Mouse (Mus musculus) MEL (cell line): ENCODE measurements around the gene Riox2. TPM values are rescaled to one million over a fixed set of nuclear protein-coding genes. Genes with fewer than 3 reads are reported as not detected.

Experiments
- DNase-seq: peaks from one replicate; pipeline ENCODE4 v3.0.0; 2011; ENCODE audit warnings: low read depth, low spot score
- H3K27ac ChIP-seq: 2 replicates; pipeline ENCODE4 v1.5.1; 2012; ENCODE audit warnings: low read depth, mild to moderate bottlenecking, control low read depth, low read length, moderate library complexity; ENCODE audit not compliant: control insufficient read depth
- H3K27me3 ChIP-seq, 2 experiments: fragments of 150-350 bp in 1 of 2; sonication (generic) in 1 of 2; 2 replicates each; pipeline ENCODE4 v1.6.1; 2012; ENCODE audit warnings: low read length in 2 of 2, mild to moderate bottlenecking in 2 of 2, improper control_type of control experiment in 1 of 2, moderate library complexity in 1 of 2; ENCODE audit not compliant: insufficient read depth in 2 of 2, control insufficient read depth in 1 of 2
- H3K36me3 ChIP-seq, 2 experiments: 2 replicates each; pipeline ENCODE4 v1.6.1; 2012 to 2014; ENCODE audit warnings: low read length in 2 of 2, improper control_type of control experiment in 1 of 2, inconsistent platforms in 1 of 2, mild to moderate bottlenecking in 1 of 2; ENCODE audit not compliant: insufficient read depth in 2 of 2, control insufficient read depth in 1 of 2
- H3K4me1 ChIP-seq, 2 experiments: fragments of 150-350 bp in 1 of 2; sonication (generic) in 1 of 2; 2 replicates each; pipeline ENCODE4 v1.6.1; 2012; ENCODE audit warnings: low read length in 2 of 2, improper control_type of control experiment in 1 of 2, mild to moderate bottlenecking in 1 of 2; ENCODE audit not compliant: insufficient read depth in 2 of 2, control insufficient read depth in 1 of 2
- H3K4me3 ChIP-seq, 2 experiments: fragments of 150-350 bp in 1 of 2; sonication (generic) in 1 of 2; 2 replicates each; pipeline ENCODE4 v1.5.1; 2012; ENCODE audit warnings: low read depth in 2 of 2, low read length in 2 of 2, mild to moderate bottlenecking in 2 of 2, moderate library complexity in 2 of 2, control low read depth in 1 of 2, improper control_type of control experiment in 1 of 2; ENCODE audit not compliant: control insufficient read depth in 1 of 2, insufficient read depth in 1 of 2
- H3K79me2 ChIP-seq: 2 replicates; pipeline ENCODE4 v1.6.1; 2012; ENCODE audit warnings: mild to moderate bottlenecking, low read length, moderate library complexity; ENCODE audit not compliant: control insufficient read depth, poor library complexity, insufficient read depth
- H3K9ac ChIP-seq: 2 replicates; pipeline ENCODE4 v1.6.1; 2012; ENCODE audit warnings: low read depth, mild to moderate bottlenecking, control low read depth, low read length, moderate library complexity; ENCODE audit not compliant: control insufficient read depth, poor library complexity, severe bottlenecking
- H3K9me3 ChIP-seq: fragments of 150-350 bp; sonication (generic); replicated peaks from 2 replicates; pipeline ENCODE4 v1.6.1; 2012; ENCODE audit warnings: mild to moderate bottlenecking, low read length, improper control_type of control experiment, moderate library complexity; ENCODE audit not compliant: insufficient read depth
- CHD1 ChIP-seq: IDR thresholded peaks from 2 replicates; pipeline ENCODE4 v1.6.1; 2012; ENCODE audit warnings: low read depth, mild to moderate bottlenecking, inconsistent platforms, low read length, improper control_type of control experiment
- CHD2 ChIP-seq: IDR thresholded peaks from 2 replicates; pipeline ENCODE4 v1.6.1; 2011; ENCODE audit warnings: low read length, improper control_type of control experiment
- CTCF ChIP-seq, 3 experiments: IDR thresholded peaks in 2 of 3; conservative IDR thresholded peaks in 1 of 3; 2 replicates each; pipeline ENCODE4 v1.5.1; 2011 to 2012; ENCODE audit warnings: low read length in 3 of 3, low read depth in 2 of 3, mild to moderate bottlenecking in 2 of 3, improper control_type of control experiment in 1 of 3, inconsistent platforms in 1 of 3, mixed read lengths in 1 of 3, moderate library complexity in 1 of 3; ENCODE audit not compliant: control insufficient read depth in 1 of 3, insufficient read depth in 1 of 3, poor library complexity in 1 of 3, severe bottlenecking in 1 of 3
- EP300 ChIP-seq, 2 experiments: IDR thresholded peaks; 2 replicates each; pipeline ENCODE4 v1.6.1; 2011; ENCODE audit warnings: improper control_type of control experiment in 2 of 2, low read length in 2 of 2, low read depth in 1 of 2, mild to moderate bottlenecking in 1 of 2
- ETS1 ChIP-seq: IDR thresholded peaks from 2 replicates; pipeline ENCODE4 v1.6.1; 2012; ENCODE audit warnings: low read depth, mild to moderate bottlenecking, inconsistent platforms, low read length, improper control_type of control experiment, moderate library complexity
- GABPA ChIP-seq: IDR thresholded peaks from 2 replicates; pipeline ENCODE4 v1.6.1; 2012; ENCODE audit warnings: low read depth, mild to moderate bottlenecking, inconsistent platforms, low read length, improper control_type of control experiment, moderate library complexity
- JUND ChIP-seq: IDR thresholded peaks from 2 replicates; pipeline ENCODE4 v1.6.1; 2011; ENCODE audit warnings: low read depth, mild to moderate bottlenecking, improper control_type of control experiment, low read length
- MAX ChIP-seq: IDR thresholded peaks from 2 replicates; pipeline ENCODE4 v1.6.1; 2011; ENCODE audit warnings: low read length, improper control_type of control experiment
- MAZ ChIP-seq: IDR thresholded peaks from 2 replicates; pipeline ENCODE4 v1.6.1; 2012; ENCODE audit warnings: low read depth, mild to moderate bottlenecking, inconsistent platforms, low read length, improper control_type of control experiment
- MXI1 ChIP-seq: IDR thresholded peaks from 2 replicates; pipeline ENCODE4 v1.6.1; 2011; ENCODE audit warnings: mild to moderate bottlenecking, low read depth, low read length, improper control_type of control experiment
- MYC ChIP-seq: IDR thresholded peaks from 2 replicates; pipeline ENCODE4 v1.6.1; 2011; ENCODE audit warnings: low read depth, mild to moderate bottlenecking, low read length, improper control_type of control experiment, moderate library complexity
- POLR2A ChIP-seq, 2 experiments: IDR thresholded peaks; 2 replicates each; pipeline ENCODE4 v1.6.1; 2011 to 2012; ENCODE audit warnings: low read length in 2 of 2, mild to moderate bottlenecking in 2 of 2, control low read depth in 1 of 2, improper control_type of control experiment in 1 of 2, low read depth in 1 of 2, moderate library complexity in 1 of 2; ENCODE audit not compliant: control insufficient read depth in 1 of 2, insufficient read depth in 1 of 2, poor library complexity in 1 of 2
- RAD21 ChIP-seq: IDR thresholded peaks from 2 replicates; pipeline ENCODE4 v1.6.1; 2011; ENCODE audit warnings: mild to moderate bottlenecking, low read depth, low read length, improper control_type of control experiment
- SIN3A ChIP-seq: IDR thresholded peaks from 2 replicates; pipeline ENCODE4 v1.6.1; 2012; ENCODE audit warnings: low read length, improper control_type of control experiment, inconsistent platforms
- SMC3 ChIP-seq: IDR thresholded peaks from 2 replicates; pipeline ENCODE4 v1.6.1; 2011; ENCODE audit warnings: low read depth, low read length, improper control_type of control experiment
- TCF12 ChIP-seq: IDR thresholded peaks from 2 replicates; pipeline ENCODE4 v1.6.1; 2014; ENCODE audit warnings: low read depth, mild to moderate bottlenecking, inconsistent platforms, low read length, improper control_type of control experiment, moderate library complexity
- UBTF ChIP-seq: IDR thresholded peaks from 2 replicates; pipeline ENCODE4 v1.6.1; 2012; ENCODE audit warnings: low read depth, mild to moderate bottlenecking, inconsistent platforms, low read length, improper control_type of control experiment, moderate library complexity, borderline replicate concordance; ENCODE audit not compliant: insufficient read depth
- USF2 ChIP-seq, 2 experiments: IDR thresholded peaks; 2 replicates each; pipeline ENCODE4 v1.6.1; 2011 to 2012; ENCODE audit warnings: improper control_type of control experiment in 2 of 2, low read length in 2 of 2, borderline replicate concordance in 1 of 2, inconsistent platforms in 1 of 2, low read depth in 1 of 2, mild to moderate bottlenecking in 1 of 2; ENCODE audit not compliant: insufficient read depth in 1 of 2
- ZKSCAN1 ChIP-seq: IDR thresholded peaks from 2 replicates; pipeline ENCODE4 v1.6.1; 2012; ENCODE audit warnings: low read depth, mild to moderate bottlenecking, inconsistent platforms, low read length, improper control_type of control experiment, moderate library complexity
- ZMIZ1 ChIP-seq: IDR thresholded peaks from 2 replicates; pipeline ENCODE4 v1.6.1; 2012; ENCODE audit warnings: low read depth, mild to moderate bottlenecking, inconsistent platforms, low read length, improper control_type of control experiment, moderate library complexity
- polyA plus RNA-seq, 2 experiments: library from polyadenylated mRNA; stranded (reverse) in 1 of 2; unstranded in 1 of 2; fragments of >175 nt in 1 of 2; fragments of >200 nt in 1 of 2; gene quantifications; 2 replicates each; pipeline versions ENCODE4 v1.2.1 to v1.2.4; 2012; ENCODE audit warnings: low replicate concordance in 2 of 2, low read depth in 1 of 2; ENCODE audit not compliant: insufficient read length in 2 of 2, insufficient read depth in 1 of 2, missing spikeins in 1 of 2
- total RNA-seq: library from RNA; depleted of rRNA; stranded (reverse); fragments of 300-350 nt; gene quantifications from 2 replicates; pipeline ENCODE4 v1.2.3, GENCODE M21; 2012

The Riox2 gene
- total and polyA plus RNA-seq, 3 experiments = 23.4 to 25.8 TPM; not detected in 1

DNA sequence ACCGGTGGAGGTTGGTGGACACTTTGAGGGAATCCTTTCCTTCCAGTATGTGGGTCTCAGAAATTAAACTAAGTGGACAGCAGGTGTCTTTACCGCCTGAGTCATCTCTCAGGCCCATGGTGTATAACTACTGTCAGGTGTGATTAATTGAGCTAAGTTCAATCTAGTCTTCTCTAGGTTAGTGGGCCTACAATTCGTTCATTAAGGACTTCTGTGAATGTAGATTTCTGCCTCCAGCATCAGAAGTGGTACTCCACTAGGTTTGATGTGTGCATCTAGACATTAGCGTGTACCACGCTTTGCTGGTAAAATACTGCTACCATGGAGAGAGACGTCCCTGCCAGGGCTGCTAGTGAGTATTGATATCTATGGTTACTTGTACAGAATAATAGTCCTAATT is 971 bp downstream of the Riox2 start:
- Histone ChIP-seq H3K27ac (no peak overlapping the region), H3K4me3 (peak overlapping the region; percentile 88 to 99), H3K27me3 (no peaks in the 10 kb centered on the region), H3K36me3 (peaks cover 0 to 17% of the 10 kb centered on the region in 2 experiments; a peak in 2 of 4 replicates), H3K79me2 (peaks cover 18% of the 10 kb centered on the region), H3K4me1 (peaks cover 0 to 1% of the 10 kb centered on the region in 2 experiments; a peak in 3 of 4 replicates), H3K9ac (peak overlapping the region; percentile 98), H3K9me3 (no peaks in the 10 kb centered on the region)
- TF ChIP-seq MYC (no peak), RAD21 (no peak), MAZ (no peak), TCF12 (no peak), POLR2A (IDR thresholded peaks at IDR 0.05; ENCODE audit: control insufficient read depth in 1 of 2, insufficient read depth in 1 of 2, low read depth in 1 of 2, low read length in 2 of 2, poor library complexity in 1 of 2) (no peak), GABPA (no peak), MAX (no peak), JUND (no peak), ZMIZ1 (no peak), CHD1 (no peak), ETS1 (no peak), SIN3A (no peak), CHD2 (no peak), ZKSCAN1 (no peak), USF2 (IDR thresholded peaks at IDR 0.05; ENCODE audit: borderline replicate concordance in 1 of 2, insufficient read depth in 1 of 2, low read depth in 1 of 2, low read length in 2 of 2) (no peak), UBTF (no peak), MXI1 (no peak), EP300 (IDR thresholded peaks at IDR 0.05; ENCODE audit: low read depth in 1 of 2, low read length in 2 of 2) (no peak)
- peak; percentile 36 for DNase-seq

DNA sequence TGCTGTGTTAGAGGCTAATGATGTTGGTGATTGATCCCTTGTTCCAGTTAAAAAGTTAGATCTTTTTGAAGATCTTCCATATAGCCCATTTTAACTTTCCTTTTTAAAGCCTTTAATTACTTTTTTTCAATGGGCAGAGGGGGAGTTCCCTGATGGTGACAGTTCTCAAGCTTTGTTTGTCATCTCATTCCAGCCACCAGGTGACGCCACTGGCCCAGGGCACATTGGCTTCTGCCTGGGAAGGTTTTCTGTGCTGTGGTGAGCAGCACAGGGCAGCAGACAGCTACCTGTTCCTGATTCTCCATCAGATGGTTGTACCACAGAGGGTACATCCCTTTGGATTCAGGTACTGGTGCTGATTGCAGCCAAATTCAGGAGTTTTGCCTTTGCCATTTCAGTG is 3.2 kb downstream of the Riox2 start:
- H3K79me2 ChIP-seq = peaks cover 18% of the 10 kb centered on the region
- H3K4me3 ChIP-seq = no peak overlapping the region
- H3K9ac ChIP-seq = no peak overlapping the region
- no peaks in the 10 kb centered on the region for H3K9me3 ChIP-seq
- no peak overlapping the region for H3K27ac ChIP-seq
- TF ChIP-seq SMC3 (peak; percentile 61), CTCF (IDR thresholded peaks at IDR 0.05 in 2 of 3, conservative IDR thresholded peaks at IDR 0.05 in 1 of 3; ENCODE audit: control insufficient read depth in 1 of 3, insufficient read depth in 1 of 3, low read depth in 2 of 3, low read length in 3 of 3, poor library complexity in 1 of 3, severe bottlenecking in 1 of 3) (peak; percentile 64 to 75 (median 66)), GABPA (no peak), RAD21 (peak; percentile 42)
- no peaks in the 10 kb centered on the region for H3K27me3 ChIP-seq
- peaks cover 0 to 4% of the 10 kb centered on the region in 2 experiments; a peak in 3 of 4 replicates for H3K4me1 ChIP-seq
- peak; percentile 52 for DNase-seq
- peaks cover 2 to 23% of the 10 kb centered on the region in 2 experiments; a peak in 3 of 4 replicates for H3K36me3 ChIP-seq
